Mouse (Mus musculus) heart, adult 11 months (tissue): Measurements from ENCODE around the gene Slc39a13.
"Not testable (repeated sequence)": the region's sequence is repeated elsewhere in the genome, so short reads cannot be mapped to it uniquely, and the experiment has no call there.

Experiments
- DNase-seq: peaks from one replicate; pipeline ENCODE4 v3.0.0; 2022

Slc39a13 gene

DNA sequence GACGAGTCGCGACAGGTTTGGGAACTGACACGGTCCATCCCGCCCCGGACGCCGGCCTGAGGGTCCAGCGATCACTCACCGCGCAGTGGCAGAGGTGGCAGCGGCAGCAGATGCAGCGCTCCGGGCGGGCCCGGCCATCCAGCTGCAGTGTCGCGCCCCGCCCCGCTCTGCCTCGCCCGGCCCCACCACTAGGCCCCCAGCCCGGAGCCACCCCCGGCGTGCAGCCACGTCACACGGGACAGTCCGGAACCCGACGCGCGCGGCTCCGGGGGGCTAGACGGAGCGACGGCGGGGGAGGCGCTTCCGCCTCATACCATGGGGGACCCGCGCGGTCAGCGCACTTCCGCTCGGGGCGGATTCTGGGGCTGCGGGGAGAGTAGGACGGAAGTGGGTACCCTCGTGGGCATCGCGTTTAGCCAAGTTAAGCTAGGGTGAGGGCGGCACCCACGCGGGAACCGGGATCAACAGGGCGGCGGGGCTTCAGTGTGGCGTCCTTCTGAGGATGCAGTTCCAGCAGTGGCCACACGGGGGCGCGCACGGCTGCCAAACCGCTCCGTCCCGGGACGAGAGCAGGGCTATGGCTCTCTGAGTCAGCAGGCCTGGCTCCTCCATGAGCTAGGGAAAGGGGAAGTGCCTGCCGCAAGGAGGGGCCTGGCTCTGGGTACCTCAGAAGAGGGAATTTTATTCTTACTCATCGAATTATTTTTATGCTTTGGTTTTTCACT, at the start of gene Slc39a13:
Gene Slc39a13, minus strand, starts transcription at position 342 of the 725 bp plus-strand sequence.
- DNase-seq = peak; percentile 100

DNA sequence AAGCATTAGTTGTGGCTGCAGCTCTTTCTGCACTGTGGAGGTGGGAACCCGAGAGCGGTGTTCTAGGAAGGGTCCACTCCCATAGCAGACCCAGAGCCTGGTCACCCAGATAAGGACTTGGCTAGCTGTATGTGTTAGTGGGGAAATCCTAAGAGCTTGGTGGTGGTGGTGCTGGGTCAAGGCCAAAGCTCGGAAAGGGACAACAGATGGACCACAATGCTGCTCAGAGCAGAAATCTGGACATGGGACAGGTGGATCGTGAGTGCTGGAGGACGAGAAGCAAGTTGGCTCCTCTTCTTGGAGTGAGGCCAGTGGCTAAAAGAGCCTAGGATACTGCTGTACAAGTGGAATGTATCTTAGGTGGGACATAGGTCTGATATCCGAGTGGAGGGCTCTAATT, 49.3 kb upstream of the Slc39a13 start:
- peak; percentile 94 for DNase-seq

DNA sequence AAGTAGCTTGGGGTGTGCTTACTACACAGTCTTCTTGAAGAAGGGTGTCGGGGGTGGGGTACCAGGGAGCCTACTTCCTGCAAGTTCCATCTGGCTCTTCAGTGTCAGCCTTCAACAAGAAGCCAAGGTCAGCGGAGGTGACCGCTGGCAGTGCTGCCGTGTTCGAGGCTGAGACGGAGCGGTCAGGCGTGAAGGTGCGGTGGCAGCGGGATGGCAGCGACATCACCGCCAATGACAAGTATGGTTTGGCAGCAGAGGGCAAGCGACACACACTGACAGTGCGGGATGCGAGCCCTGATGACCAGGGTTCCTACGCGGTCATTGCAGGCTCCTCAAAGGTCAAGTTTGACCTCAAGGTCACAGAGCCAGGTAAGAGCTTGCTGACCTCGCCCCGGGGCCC, 48.8 kb upstream of the Slc39a13 start:
- peak; percentile 91 for DNase-seq

DNA sequence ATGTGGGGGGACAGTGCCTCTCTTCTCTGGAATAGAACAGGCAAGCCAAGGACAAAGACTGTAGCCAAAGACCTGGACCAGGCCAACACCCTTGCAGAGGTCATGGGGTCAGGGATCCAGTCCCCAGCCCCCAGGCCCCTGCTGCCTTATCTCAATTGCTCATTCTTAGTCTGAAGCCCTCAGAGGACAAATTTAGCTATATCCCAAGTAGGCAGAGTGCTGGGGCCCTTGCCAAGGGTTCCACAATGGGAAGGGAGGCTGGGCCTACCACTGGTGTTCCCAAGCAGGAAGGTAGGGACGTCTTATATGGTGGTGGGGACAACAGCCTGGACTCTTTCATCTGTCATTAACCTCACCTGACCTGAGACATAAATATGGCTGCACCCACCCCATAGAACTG, 48.4 kb upstream of the Slc39a13 start:
- DNase-seq = peak; percentile 98

DNA sequence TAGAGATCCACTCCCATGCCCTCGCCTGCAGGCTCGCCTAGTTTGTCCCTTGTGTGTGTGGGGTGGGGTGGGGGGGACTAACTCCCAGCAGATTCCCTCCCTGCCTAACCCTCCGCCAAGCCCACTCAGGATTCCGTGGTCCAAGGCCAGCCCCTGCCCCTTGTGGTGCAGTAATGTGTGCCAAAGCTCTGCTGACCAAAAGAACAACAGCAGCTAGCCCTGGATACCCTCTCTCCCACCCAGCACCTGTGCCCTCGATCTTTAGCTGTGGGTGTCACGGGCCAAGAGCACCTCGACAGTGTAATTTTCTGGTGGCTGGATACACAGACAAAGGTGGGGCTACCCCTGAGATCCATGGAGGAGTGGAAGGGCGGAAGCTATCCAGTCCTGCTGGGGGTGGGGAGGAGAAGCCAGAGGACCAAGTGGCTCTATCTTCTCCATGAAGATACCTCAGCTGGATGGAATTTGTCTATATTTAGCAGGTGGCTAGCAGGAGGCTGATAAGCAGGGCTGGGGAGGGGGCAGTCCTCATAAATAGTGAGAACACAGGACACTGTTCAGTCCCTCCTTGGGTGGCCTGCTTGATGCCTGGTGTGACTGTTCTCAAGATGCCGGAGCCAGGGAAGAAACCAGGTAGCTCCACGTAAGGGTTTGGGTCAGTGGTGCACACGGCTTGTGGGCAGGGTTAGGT, 47.5 kb upstream of the Slc39a13 start, which contains the start of gene Mybpc3:
Gene Mybpc3, plus strand, starts transcription at position 560 of the 691 bp plus-strand sequence.
- peak; percentile 96 for DNase-seq

DNA sequence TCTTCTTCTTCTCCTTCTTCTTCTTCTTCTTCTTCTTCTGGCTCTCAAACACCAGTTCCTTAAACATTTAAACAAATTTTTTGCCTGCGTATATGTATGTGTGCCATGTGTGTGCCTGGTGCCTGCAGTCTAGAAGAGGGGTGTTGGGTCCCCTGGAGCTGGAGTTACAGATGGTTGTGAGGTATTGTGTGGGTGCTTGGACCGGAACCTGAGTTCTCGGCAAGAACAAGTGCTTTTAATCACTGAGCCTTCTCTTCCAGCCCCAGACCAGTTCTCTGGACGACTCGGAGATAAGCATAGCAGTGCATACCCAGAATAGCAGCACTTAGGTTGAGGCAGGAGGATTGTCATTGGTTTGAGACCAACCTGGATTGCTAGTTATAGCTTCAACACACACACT, 46.6 kb upstream of the Slc39a13 start:
- DNase-seq = no peak

DNA sequence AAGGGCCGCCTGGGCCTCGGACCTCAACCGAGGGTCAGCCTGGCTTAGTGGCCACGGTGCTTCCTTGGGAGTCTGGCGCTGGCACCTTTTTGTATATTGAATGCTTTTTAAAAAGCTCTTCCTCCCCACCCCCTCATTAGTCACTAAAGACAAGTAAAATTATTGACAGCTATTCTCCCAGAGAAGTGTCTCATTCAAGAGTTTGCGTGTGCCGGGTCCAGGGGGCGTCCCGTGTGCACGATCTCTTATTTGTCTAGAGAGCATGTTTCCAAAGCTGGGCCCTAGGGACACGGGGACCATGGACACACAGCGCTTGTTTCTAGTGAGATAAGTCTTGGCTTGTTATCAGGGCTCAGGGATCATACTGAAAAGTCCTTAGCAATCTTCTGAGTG, 45.4 kb upstream of the Slc39a13 start:
- DNase-seq = no peak

DNA sequence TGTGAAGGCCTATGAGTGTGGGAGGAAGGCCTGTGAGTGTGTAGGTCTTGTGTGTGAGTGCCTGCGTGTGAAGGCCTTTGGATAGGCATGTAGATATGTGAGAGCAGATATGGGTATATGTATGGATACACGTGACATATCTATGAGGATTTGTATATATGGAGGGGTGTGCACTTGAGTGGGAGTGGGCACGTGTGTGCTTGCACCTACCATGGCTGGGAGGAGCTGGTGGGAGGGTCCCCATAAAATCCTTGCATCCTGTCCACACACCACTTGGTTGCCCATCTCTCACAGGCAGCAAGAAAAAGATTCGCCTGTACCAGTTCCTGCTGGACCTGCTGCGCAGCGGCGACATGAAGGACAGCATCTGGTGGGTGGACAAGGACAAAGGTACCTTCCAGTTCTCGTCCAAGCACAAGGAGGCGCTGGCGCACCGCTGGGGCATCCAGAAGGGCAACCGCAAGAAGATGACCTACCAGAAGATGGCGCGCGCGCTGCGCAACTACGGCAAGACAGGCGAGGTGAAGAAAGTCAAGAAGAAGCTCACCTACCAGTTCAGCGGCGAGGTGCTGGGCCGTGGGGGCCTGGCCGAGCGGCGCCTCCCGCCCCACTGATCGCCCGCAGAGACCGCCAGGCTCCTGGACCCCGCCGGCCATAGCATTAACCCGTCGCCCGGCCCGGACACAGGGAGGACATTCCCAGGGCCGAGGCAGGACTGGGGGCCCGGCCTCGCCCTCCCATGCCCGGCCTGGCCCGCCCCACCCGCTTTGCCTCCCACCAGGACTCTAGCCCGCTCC, 44.8 kb upstream of the Slc39a13 start:
- DNase-seq = peak; percentile 98

DNA sequence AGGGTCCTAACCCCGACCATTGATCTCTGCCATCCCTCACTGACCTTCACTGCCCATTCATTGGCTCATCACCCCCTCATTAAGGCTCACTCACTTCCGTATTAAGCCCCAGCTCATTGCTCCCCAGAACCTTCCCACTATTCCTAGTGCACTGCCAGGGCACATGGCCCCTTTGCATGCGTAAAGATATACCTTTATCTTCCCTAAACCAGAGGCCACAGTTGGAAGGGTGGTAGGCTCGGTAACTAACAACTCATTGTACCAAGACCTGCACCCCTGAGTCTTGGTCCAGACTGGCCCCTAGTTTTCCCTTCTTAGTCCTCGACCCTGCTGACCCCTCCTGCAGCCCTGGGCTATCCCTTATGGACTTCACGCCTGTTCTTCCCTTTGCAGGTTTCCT, 43.6 kb upstream of the Slc39a13 start:
- DNase-seq = no peak

DNA sequence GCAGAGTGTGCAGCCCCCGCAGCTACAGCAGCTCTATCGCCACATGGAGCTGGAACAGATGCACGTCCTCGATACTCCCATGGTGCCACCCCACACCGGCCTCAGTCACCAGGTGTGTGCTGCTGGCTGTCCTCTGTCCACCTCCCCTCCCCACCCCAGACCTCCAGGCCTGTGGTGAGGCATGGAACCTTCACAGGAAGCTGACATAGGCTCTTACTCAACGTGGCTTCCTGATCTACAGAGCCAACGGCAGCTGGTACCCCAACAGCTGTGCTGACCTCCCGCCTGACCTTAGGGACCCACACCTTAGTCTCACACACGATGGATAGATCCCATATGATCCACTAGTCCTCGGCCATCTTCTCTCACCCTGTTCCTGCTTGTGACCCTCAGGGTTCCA, 43.1 kb upstream of the Slc39a13 start:
- DNase-seq = no peak

DNA sequence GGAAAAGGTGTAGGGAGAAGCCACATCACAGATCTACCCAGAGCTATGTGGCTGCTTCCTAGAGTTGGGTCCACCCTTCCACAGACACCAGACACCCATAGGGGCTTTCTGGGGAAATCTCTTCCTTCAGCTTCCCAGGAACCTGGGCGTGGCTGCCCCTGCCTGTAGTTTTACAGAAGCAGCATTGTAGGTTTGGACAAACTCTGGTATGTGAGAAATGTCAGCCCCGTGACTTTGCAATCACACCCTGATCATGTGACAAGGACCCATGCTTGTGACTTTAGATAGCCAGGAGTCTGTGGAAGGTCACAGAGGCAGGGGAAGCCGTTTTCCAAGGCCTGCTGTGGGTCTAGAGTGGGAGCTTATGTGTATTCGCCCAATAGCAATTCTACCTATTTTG, 42.3 kb upstream of the Slc39a13 start:
- no peak for DNase-seq

DNA sequence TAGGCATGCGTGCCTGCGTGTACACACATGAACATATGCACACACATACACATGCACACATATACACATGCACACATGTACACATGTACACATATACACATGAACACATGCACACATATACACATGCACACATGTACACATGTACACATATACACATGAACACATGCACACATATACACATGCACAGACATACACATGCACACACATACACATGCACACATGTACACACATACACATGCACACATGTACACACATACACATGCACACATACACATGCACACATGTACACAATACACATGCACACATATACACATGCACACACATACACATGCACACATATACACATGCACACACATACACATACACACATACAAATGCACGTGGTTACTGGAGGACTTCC, 41.6 kb upstream of the Slc39a13 start:
- DNase-seq = not testable (repeated sequence)

DNA sequence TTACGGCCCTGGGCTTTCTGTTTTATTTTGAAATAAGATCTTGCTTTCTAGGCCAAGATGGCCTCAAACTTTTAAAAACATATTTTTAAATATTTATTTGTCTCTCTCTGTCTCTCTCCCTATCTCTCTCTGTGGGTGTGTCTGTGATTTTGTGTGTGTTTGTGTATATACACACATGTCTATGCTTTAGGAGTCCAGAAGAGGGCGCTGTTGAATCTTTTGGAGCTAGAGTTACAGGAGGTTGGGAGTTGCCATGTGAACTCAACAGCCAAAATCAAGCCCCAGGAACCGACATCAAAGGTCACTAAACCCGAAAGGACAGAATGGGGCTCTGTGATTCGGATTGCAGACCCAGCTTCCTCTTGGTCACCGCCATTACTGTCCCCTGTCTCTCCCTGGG, 40.2 kb upstream of the Slc39a13 start:
- no peak for DNase-seq

DNA sequence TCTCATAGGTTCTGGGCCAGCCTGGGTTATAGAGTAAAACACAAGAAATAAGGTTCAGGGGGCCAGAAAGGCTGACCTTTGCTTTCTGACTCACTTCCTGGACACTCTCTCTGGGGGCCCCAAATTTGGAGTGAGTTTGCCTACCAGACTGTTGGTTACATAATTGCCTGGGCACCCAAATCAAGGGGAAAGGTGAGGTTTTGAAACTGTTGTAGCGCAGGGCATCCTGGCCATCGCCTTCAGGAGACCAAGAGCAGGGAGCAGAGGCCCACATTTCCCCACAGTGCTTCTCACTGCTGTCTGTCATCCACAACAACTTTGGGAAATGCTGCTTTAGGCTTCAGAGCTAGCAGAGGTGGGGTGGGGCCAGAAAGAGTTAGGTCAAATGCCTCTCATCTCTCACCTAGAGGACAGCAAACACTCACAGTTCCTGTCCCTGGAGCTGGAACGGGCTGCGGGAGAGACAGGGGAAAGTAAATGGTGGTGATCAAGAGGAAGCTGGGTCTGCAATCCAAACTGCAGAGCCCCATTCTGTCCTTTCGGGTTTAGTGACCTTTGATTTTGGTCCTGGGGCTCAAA, 39.7 kb upstream of the Slc39a13 start:
- DNase-seq = no peak

DNA sequence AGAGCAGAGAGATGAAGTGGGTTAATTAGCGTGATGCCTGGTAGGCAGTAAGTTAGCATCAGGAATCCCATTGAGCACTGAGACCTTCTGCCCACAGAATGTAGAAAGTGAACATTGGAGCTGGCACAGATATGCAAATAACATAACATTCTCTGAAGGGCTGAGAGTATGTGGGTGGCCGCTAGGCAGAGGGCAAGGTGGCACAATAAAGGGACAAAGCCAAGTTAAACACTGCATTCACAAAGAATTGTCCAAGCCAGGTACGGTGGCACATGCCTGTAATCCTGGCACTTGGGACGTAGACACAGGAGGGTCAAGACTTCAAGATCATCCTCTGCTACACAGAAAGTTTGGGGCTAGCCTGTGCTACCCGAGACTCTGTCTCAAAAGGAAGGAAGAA, 39.0 kb upstream of the Slc39a13 start:
- DNase-seq = no peak

DNA sequence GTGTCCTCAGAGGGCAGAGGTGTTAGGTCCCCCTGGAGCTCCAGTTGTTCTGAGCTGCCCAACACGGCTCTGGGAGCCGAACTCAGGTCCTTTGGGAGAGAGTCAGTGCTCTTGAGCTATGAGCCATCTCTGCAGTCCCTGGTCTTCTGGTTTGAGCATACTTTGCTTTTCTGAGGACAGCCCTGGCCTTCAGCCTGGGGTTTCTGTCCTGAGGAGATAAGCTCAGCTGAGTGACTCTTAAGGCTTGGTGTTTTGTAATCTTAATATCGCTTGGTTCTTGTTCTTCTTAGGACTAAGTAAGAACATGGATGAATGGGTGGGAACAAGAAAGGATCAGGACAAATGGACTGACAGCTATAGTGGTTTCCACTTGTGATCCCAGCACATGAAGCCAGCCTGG, 37.9 kb upstream of the Slc39a13 start:
- no peak for DNase-seq

DNA sequence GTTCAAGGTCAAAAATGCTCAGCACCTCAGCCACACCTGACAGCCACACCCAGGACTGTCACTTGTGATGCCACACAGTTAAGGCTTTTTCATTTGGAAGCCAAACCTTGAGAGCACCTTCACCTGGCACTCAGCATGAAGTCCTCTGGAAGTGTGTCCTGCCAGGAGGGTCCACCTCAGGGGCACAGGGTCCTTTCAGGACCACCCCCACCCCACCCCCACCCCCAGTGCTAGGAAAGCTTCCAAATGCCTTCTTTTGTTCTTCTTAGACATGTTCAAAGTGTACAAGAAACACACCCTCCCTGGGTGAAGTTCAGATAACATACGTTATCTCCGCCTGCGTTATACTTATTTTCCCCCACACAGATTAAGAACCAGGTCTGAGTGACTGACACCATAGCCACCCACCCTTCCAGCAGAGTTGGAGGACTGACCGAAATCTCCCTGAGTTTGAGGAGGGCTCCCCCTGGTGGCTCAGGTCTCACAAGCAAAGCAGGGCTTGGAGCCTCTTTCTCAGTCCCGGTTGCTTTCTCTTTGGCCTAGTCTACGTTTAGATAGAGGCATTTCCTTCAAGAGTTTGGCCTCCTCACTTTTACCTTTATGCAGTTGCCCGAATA, 31.0 kb upstream of the Slc39a13 start:
- peak; percentile 96 for DNase-seq

DNA sequence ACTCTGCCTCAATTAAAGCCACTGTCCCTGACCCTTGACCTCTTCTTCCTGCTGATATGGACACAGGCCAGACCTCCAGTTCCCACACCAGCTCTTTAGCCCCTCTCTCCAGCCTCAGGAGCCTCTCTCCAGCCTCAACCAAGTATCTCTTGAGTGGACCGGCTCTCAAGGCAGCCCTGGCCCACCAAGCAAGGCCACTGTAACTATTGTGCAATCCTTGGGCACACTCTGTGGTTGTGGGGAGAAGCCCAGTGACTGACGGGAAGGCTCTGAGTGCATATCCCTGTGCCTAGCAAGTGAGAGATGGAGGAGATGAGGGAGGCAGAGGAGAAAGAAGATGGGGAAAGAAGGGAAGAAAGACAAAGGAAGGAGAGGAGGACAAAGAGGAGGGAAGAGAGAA, 27.9 kb upstream of the Slc39a13 start:
- DNase-seq = no peak

DNA sequence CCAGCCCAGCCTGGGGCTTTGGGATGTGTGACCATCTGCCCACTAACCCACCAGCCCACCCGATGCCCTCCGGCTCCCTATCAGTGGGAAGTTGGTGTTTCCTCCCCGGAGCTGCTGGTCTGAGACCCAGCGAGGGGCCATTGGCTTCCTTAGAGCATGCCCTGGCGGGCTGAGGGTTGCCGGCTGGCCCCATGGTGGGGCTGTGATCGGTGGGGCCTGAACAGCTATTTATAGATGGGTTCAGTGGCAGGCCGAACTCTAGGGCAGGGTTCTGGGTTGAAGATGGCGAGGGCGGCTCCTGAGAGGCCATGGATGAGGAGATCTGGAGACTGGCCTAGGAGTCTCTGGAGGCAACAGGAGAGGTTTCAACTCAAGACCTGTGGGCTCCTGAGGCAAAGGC, 26.8 kb upstream of the Slc39a13 start:
- DNase-seq = no peak

DNA sequence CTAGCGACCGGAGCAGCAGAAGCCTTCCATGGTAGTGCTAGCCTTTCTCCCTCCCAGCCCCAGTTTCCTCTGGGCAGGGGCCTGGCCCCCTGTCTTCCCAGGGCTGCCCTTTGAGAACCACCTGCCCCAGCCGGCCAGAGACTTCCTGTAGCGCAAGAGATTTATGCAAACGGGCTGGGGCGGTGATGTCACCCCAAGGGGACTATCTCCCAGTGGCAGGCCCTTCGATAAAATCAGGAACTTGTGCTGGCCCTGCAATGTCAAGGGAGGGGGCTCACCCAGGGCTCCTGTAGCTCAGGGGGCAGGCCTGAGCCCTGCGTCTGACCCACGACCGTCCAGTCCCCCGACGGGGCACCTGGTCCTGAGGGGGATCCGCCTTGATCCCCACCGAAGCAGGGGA, 26.3 kb upstream of the Slc39a13 start:
- peak; percentile 99 for DNase-seq

DNA sequence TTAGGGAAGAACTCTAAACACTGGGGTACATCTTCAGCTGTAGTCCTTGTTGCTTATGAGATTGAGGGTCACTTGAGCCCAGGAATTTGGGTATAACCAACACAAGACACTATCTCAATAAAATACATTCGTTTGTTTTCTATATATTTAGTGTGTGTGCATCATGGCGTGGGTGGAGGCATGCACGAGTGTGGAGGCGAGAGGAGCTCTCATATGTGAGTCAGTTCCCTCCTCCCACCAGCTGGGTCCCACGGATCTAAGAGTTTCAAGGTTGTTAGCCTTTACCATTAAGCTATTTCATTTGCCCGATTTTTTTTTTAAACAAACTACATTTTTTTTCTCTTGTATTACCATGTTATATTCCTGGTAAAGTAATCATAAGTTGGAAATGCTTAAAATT, 20.6 kb upstream of the Slc39a13 start:
- no peak for DNase-seq

DNA sequence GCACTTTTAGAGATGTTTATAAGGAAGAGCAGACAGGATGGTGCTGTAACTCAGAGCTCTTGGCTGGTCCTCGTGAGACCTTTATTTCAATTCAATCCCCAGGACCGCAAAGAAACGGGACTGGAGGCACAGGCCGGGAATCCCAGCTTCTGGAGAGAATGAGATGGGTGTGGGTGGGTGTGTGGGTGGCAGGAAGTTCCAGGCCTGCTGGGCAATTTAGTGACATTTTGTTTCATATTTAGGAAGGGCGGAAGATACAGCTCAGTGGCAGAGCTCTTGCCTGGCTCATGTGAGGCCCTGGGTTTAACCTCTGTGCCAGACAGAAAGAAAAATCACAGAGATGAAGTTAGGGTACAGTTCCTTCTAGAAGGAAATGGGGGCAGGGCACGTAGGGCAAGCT, 20.0 kb upstream of the Slc39a13 start:
- peak; percentile 90 for DNase-seq

DNA sequence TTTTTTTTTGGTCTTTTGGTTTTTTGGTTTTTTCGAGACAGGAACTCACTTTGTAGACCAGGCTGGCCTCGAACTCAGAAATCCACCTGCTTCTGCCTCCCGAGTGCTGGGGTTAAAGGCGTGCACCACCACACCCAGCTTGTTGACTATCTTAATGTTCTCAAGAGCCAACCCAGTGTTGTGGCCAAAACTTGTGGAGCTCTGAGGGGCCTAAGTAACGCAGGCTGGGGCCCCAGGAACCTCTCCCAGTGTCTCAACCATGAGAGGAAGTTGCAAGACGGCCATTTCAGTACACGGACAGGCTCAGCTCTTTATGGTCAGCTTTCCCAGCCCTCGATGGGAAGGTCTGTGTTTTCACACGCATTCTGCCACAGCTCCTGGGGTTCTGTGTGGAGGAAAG, 18.8 kb upstream of the Slc39a13 start:
- DNase-seq = peak; percentile 89
